In the genomic region with DNA sequence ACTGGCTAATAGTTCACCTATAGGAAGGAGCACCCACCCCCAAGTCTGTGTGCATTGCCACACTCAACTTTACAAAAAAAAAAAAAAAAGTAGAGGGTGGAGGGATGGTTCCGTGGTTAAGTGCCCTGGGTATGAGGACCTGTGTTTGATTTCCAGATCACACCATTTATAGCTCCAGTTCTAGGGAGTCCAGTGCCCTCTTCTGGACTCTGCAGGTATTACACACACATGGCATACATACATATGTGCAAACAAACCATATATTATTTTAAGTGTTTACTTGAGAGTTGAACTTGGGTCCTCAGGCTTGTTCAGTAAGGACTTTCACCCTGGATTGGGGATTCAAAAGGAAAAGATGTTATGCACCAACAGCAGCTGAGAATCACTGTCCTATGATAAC, we compare ENCODE assay signal across 18 mouse cellular contexts.
DNase-seq lines count a peak whose midpoint lies in the region; ATAC-seq and TF ChIP-seq lines count a peak whose summit lies in the region.
"Had no signal": no experiment of that assay in that cellular context is flagged by ENCODE, and none has a peak within 500 bp of the region (broad histone marks: within the 10 kb centered on the region; RNA-seq: fewer than 3 reads in every experiment).

No protein-coding gene starts in this region.

- TF ChIP-seq CTCF in gastrocnemius, adult 2 months (IDR thresholded peaks at IDR 0.05), result peak; percentile 31
- TF ChIP-seq CTCF in liver, postnatal 0 days (IDR thresholded peaks at IDR 0.05; ENCODE audit: low read depth), result peak; percentile 53
- TF ChIP-seq CTCF in E14TG2a.4 (conservative IDR thresholded peaks at IDR 0.05; ENCODE audit: low read length), result peak; percentile 82
- peak; percentile 23; the same call in 1 of the 2 replicates for TF ChIP-seq CTCF in brain, embryonic 14.5 days (IDR thresholded peaks at IDR 0.05; ENCODE audit: borderline replicate concordance, extremely low read depth, insufficient read depth, insufficient read length)

- H3K9ac ChIP-seq in liver, postnatal 0 days (replicated peaks), result no peak overlapping the region
- H3K9ac ChIP-seq: forebrain, embryonic 13.5 days; hindbrain, embryonic 14.5 days; limb, embryonic 13.5 days had no signal

- TF ChIP-seq EP300 in liver, postnatal 0 days (IDR thresholded peaks at IDR 0.05; ENCODE audit: low read depth), result no peak

- DNase-seq in gastrocnemius, adult 2 months, result no peak
- DNase-seq in gastrocnemius, postnatal 36 days, result no peak
- DNase-seq in liver, postnatal 0 days, result no peak
- no peak for DNase-seq in liver
- DNase-seq in brain, embryonic 14.5 days (ENCODE audit: low read depth), result no peak
- DNase-seq in spleen, adult 18-20 months, result no peak
- no peak for DNase-seq in cerebellum, adult 8-10 months
- DNase-seq: adrenal gland, postnatal 36 days; cerebellum, postnatal 14 days; heart, adult 11 months; kidney, adult 9 months had no signal

- H3K4me1 ChIP-seq in liver, postnatal 0 days (ENCODE audit: insufficient read depth), result peaks cover 7% of the 10 kb centered on the region
- H3K4me1 ChIP-seq in E14TG2a.4 (replicated peaks; ENCODE audit: low read depth, low read length), result peaks cover 9% of the 10 kb centered on the region

- intact Hi-C loops in gastrocnemius, adult 2 months (cut with DNase I), result no loop called here
- intact Hi-C loops in gastrocnemius, postnatal 36 days (cut with DNase I), result no loop called here

- H3K9me3 ChIP-seq in liver, postnatal 0 days (ENCODE audit: low read length), result no peaks in the 10 kb centered on the region
- H3K9me3 ChIP-seq in E14TG2a.4 (ENCODE audit: low read length), result no peaks in the 10 kb centered on the region
- H3K9me3 ChIP-seq: forebrain, embryonic 13.5 days; limb, embryonic 13.5 days had no signal

- WGBS in liver, postnatal 0 days (ENCODE audit: insufficient replicate concordance), result 89% methylated on average over 1 of the region's 1 CpGs

- no peaks in the 10 kb centered on the region for H3K36me3 ChIP-seq in liver, postnatal 0 days (replicated peaks; ENCODE audit: insufficient read depth, low read length)
- H3K36me3 ChIP-seq in E14TG2a.4 (ENCODE audit: insufficient read depth, low read length), result no peaks in the 10 kb centered on the region
- H3K36me3 ChIP-seq: G1E; limb, embryonic 13.5 days had no signal

- H3K27me3 ChIP-seq in liver, postnatal 0 days (ENCODE audit: insufficient read depth, low read length), result no peaks in the 10 kb centered on the region
- H3K27me3 ChIP-seq in E14TG2a.4 (ENCODE audit: insufficient read depth, low read length), result no peaks in the 10 kb centered on the region
- H3K27me3 ChIP-seq: forebrain, embryonic 13.5 days; limb, embryonic 13.5 days had no signal

- no peak for TF ChIP-seq POLR2A in brain, embryonic 14.5 days (IDR thresholded peaks at IDR 0.05; ENCODE audit: borderline replicate concordance, extremely low read depth, insufficient read depth, insufficient read length, poor library complexity, severe bottlenecking)

- no peak overlapping the region for H3K4me2 ChIP-seq in liver, postnatal 0 days (ENCODE audit: low read depth, low read length)
- H3K4me2 ChIP-seq: forebrain, embryonic 13.5 days; hindbrain, embryonic 14.5 days; limb, embryonic 13.5 days; midbrain, embryonic 11.5 days had no signal

- no peak for ATAC-seq in liver, postnatal 0 days
- ATAC-seq: activated CD4-positive, CD25-positive, alpha-beta regulatory T cell, adult 4 months; forebrain, embryonic 13.5 days had no signal

- no peak overlapping the region for H3K4me3 ChIP-seq in gastrocnemius, adult 2 months
- H3K4me3 ChIP-seq in liver, postnatal 0 days (ENCODE audit: low read depth, low read length), result no peak overlapping the region
- no peak overlapping the region for H3K4me3 ChIP-seq in E14TG2a.4 (replicated peaks; ENCODE audit: low read length)
- H3K4me3 ChIP-seq: forebrain, embryonic 13.5 days; limb, embryonic 13.5 days had no signal

- H3K27ac ChIP-seq in gastrocnemius, adult 2 months, result no peak overlapping the region
- H3K27ac ChIP-seq in liver, postnatal 0 days (ENCODE audit: low read depth), result no peak overlapping the region
- H3K27ac ChIP-seq: forebrain, embryonic 13.5 days; hindbrain, embryonic 14.5 days; limb, embryonic 13.5 days had no signal

Comparison
In these comparisons a context has a peak if more than half of its experiments do, and no peak if none do; other contexts are left out.
1. CTCF ChIP-seq: peak in every context shown above with its lines; median percentile 82 in E14TG2a.4; 53 in liver, postnatal 0 days; 31 in gastrocnemius, adult 2 months; 23 in brain, embryonic 14.5 days.